Mouse (Mus musculus) adrenal gland, adult 2 months (tissue): Measurements from ENCODE around the gene Atp13a4. TPM values are rescaled to one million over a fixed set of nuclear protein-coding genes. Genes with fewer than 3 reads are reported as not detected.

Experiments
- DNase-seq: peaks from one replicate; pipeline ENCODE4 v3.0.0; 2021
- long read RNA-seq: library from polyadenylated mRNA; stranded (forward); transcript quantifications from one replicate; pipeline ENCODE4 v2.0.0, GENCODE M21; 2021
- polyA plus RNA-seq: library from polyadenylated mRNA; depleted of rRNA; stranded (reverse); fragments of >200 nt; gene quantifications from 2 replicates; pipeline ENCODE4 v1.2.3, GENCODE M21; 2012; rRNA removed
- total RNA-seq, 2 experiments: library from RNA; stranded (reverse); gene quantifications; 2 replicates each; pipeline ENCODE4 v1.2.3; 2021

The Atp13a4 gene
- total RNA-seq (not detected), polyA plus RNA-seq (not detected in 2 replicates)
- long read RNA-seq, result 0 reads

GRCm38 (mm10) chr16:29544829-29545228 lies at the start of gene Atp13a4:
TSS of gene Atp13a4 (minus strand) at chr16:29544864.
- peak; percentile 71 for DNase-seq

- no peak for DNase-seq
Measured at GRCm38 (mm10) chr16:29592171-29592570, 47.5 kb upstream of the Atp13a4 start.

- no peak for DNase-seq
Measured at GRCm38 (mm10) chr16:29579787-29580176, 35.1 kb upstream of the Atp13a4 start.

GRCm38 (mm10) chr16:29579167-29579786 lies 34.6 kb upstream of the Atp13a4 start, which contains the start of gene Opa1:
TSS of gene Opa1 (plus strand) at chr16:29579334.
- peak; percentile 97 for DNase-seq

GRCm38 (mm10) chr16:29575620-29576019 lies 31.0 kb upstream of the Atp13a4 start:
- no peak for DNase-seq

- no peak for DNase-seq
Measured at GRCm38 (mm10) chr16:29574013-29574412, 29.3 kb upstream of the Atp13a4 start.

- DNase-seq, result peak; percentile 41
Measured at GRCm38 (mm10) chr16:29560869-29561268, 16.2 kb upstream of the Atp13a4 start.

- peak; percentile 41 for DNase-seq
Measured at GRCm38 (mm10) chr16:29560454-29560853, 15.8 kb upstream of the Atp13a4 start.

- no peak for DNase-seq
Measured at GRCm38 (mm10) chr16:29559667-29560066, 15.0 kb upstream of the Atp13a4 start.

GRCm38 (mm10) chr16:29541261-29541683 lies 3.4 kb downstream of the Atp13a4 start:
- no peak for DNase-seq

- DNase-seq, result no peak
Measured at GRCm38 (mm10) chr16:29539906-29540305, 4.8 kb downstream of the Atp13a4 start.

GRCm38 (mm10) chr16:29536411-29537204 lies 8.1 kb downstream of the Atp13a4 start:
- DNase-seq, result no peak

GRCm38 (mm10) chr16:29535866-29536265 lies 8.8 kb downstream of the Atp13a4 start:
- DNase-seq, result no peak

- peak; percentile 28 for DNase-seq
Measured at GRCm38 (mm10) chr16:29533641-29534040, 11.0 kb downstream of the Atp13a4 start.

- no peak for DNase-seq
Measured at GRCm38 (mm10) chr16:29527085-29527484, 17.6 kb downstream of the Atp13a4 start.

- no peak for DNase-seq
Measured at GRCm38 (mm10) chr16:29526585-29526984, 18.1 kb downstream of the Atp13a4 start.

- DNase-seq, result peak; percentile 15
Measured at GRCm38 (mm10) chr16:29512495-29512894, 32.2 kb downstream of the Atp13a4 start.

- no peak for DNase-seq
Measured at GRCm38 (mm10) chr16:29510743-29511142, 33.9 kb downstream of the Atp13a4 start.

- DNase-seq, result no peak
Measured at GRCm38 (mm10) chr16:29509881-29510280, 34.8 kb downstream of the Atp13a4 start.

- DNase-seq, result no peak
Measured at GRCm38 (mm10) chr16:29504671-29505070, 40.0 kb downstream of the Atp13a4 start.

GRCm38 (mm10) chr16:29504198-29504597 lies 40.5 kb downstream of the Atp13a4 start:
- no peak for DNase-seq

- DNase-seq, result no peak
Measured at GRCm38 (mm10) chr16:29491031-29491430, 53.6 kb downstream of the Atp13a4 start.

- no peak for DNase-seq
Measured at GRCm38 (mm10) chr16:29481439-29481838, 63.2 kb downstream of the Atp13a4 start.
